Mouse (Mus musculus) hindbrain, embryonic 13.5 days (tissue): Measurements from ENCODE around the gene Olfr70. TPM values are rescaled to one million over a fixed set of nuclear protein-coding genes. Genes with fewer than 3 reads are reported as not detected.

Experiments used
- ATAC-seq: fragments of 200-750 bp; cut with Nextera tagmentation; 2 replicates; pipeline ENCODE4 v1.8.0; 2017; ENCODE audit warnings: moderate TSS enrichment; ENCODE audit not compliant: low FRiP score
- H3K27ac ChIP-seq: fragments of 300-500 bp; sonication (generic); 2 replicates; pipeline ENCODE4 v1.5.1; 2015; ENCODE audit warnings: inconsistent platforms, mild to moderate bottlenecking, moderate library complexity
- H3K27me3 ChIP-seq: fragments of 300-500 bp; sonication (generic); 2 replicates; pipeline ENCODE4 v1.6.1; 2015; ENCODE audit warnings: mild to moderate bottlenecking, inconsistent platforms
- H3K36me3 ChIP-seq: fragments of 300-500 bp; sonication (generic); 2 replicates; pipeline ENCODE4 v1.6.1; 2015; ENCODE audit warnings: mild to moderate bottlenecking, inconsistent platforms
- H3K4me1 ChIP-seq: fragments of 300-500 bp; sonication (generic); replicated peaks from 2 replicates; pipeline ENCODE4 v1.6.1; 2015; ENCODE audit warnings: inconsistent platforms
- H3K4me2 ChIP-seq: fragments of 300-500 bp; sonication (generic); 2 replicates; pipeline ENCODE4 v1.6.1; 2015; ENCODE audit warnings: inconsistent platforms, mild to moderate bottlenecking, moderate library complexity
- H3K4me3 ChIP-seq: fragments of 300-500 bp; sonication (generic); 2 replicates; pipeline ENCODE4 v1.5.1; 2015; ENCODE audit warnings: mild to moderate bottlenecking, inconsistent platforms
- H3K9ac ChIP-seq: fragments of 300-500 bp; sonication (generic); 2 replicates; pipeline ENCODE4 v1.6.1; 2015; ENCODE audit warnings: mild to moderate bottlenecking, inconsistent platforms
- H3K9me3 ChIP-seq: fragments of 300-500 bp; sonication (generic); 2 replicates; pipeline ENCODE4 v1.6.1; 2016; ENCODE audit warnings: inconsistent platforms
- WGBS: fragments of 180-500 bp; shearing (Covaris S2); methylation state at CpG from one replicate; pipeline ENCODE4 v1.1.7; 2015; 5-methylcytosine and 5-hydroxymethylcytosine counted together
- polyA plus RNA-seq: library from polyadenylated mRNA; unstranded; fragments of >200 nt; fragmentation: Nextera tagmentation; extraction: Ambion mirVana; gene quantifications from 2 replicates; pipeline ENCODE4 v1.2.1, GENCODE M21; 2015

The Olfr70 gene
- not detected in 2 replicates for polyA plus RNA-seq

DNA sequence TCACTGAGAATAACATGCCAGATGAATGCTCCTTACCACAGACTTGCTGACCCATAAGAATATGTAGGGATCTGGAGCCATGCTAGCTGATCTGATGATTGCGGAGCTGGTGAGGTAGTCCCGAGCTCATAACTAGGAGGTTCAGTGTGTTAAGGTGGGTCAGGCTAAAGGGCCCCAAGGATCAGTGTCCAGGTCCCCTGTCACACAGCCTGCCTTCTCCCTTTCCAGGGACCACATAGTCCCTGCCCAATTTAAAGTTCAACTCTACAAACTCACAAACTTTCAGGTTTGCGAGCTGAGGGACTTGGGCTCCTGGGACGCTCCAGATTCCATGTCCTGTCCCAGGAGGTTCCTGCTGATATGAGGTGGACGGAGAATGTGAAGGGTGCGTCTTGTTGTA is at the start of gene Olfr70:
Gene Olfr70, minus strand, starts transcription at position 101 of the 400 bp plus-strand sequence.
- no peak within 1 kb of the TSS for H3K4me2 ChIP-seq
- H3K9ac ChIP-seq: no peak within 1 kb of the TSS
- no peak for ATAC-seq
- 93% methylated on average over 6 of the region's 6 CpGs for WGBS
- H3K27ac ChIP-seq: no peak within 1 kb of the TSS
- H3K27me3 ChIP-seq: 0 out of 2 replicates have a peak, but pooled peaks cover under 1% of the 10 kb centered on the region
- no peaks in the 10 kb centered on the region for H3K36me3 ChIP-seq
- H3K4me3 ChIP-seq: no peak within 1 kb of the TSS
- no peaks in the 10 kb centered on the region for H3K9me3 ChIP-seq
- H3K4me1 ChIP-seq: no peaks in the 10 kb centered on the region; the same call in 1 of the 2 replicates

- Histone ChIP-seq H3K9me3 (no peaks in the 10 kb centered on the region), H3K4me3 (no peak overlapping the region), H3K9ac (no peak overlapping the region), H3K4me2 (no peak overlapping the region), H3K27ac (no peak overlapping the region), H3K27me3 (no peaks in the 10 kb centered on the region), H3K36me3 (no peaks in the 10 kb centered on the region), H3K4me1 (no peaks in the 10 kb centered on the region)
- no peak for ATAC-seq
- 18% methylated on average over 6 of the region's 6 CpGs for WGBS
Observed at GRCm38 (mm10) chr4:43745187-43745586, 44.6 kb upstream of the Olfr70 start.

GRCm38 (mm10) chr4:43743099-43743498 is 42.5 kb upstream of the Olfr70 start:
- no peaks in the 10 kb centered on the region for H3K36me3 ChIP-seq
- no peaks in the 10 kb centered on the region for H3K4me1 ChIP-seq
- H3K27me3 ChIP-seq: no peaks in the 10 kb centered on the region
- H3K9ac ChIP-seq: no peak overlapping the region
- WGBS: 73% methylated on average over 1 of the region's 1 CpGs
- ATAC-seq: no peak
- H3K27ac ChIP-seq: no peak overlapping the region
- H3K4me3 ChIP-seq: no peak overlapping the region
- H3K4me2 ChIP-seq: no peak overlapping the region
- H3K9me3 ChIP-seq: no peaks in the 10 kb centered on the region

DNA sequence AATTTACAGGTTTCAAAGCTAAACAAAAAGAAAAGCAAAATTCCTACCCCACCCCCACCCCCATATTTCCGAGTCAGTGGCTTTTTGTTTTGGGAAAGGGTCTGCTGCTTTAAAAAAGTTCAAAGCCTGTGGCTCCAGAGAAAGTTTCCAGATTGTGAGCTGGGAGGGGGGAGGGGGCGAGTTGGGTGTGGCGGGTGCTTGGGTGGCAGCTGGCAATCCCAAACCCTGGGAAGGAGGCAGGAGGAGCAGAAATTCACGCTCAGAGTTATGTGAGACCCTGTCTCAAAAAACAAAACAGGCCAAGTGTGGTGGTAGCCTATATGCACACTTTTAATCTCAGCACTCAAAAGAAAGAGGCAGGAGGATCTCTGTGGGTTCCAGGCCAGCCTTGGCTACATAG is 42.0 kb upstream of the Olfr70 start:
- Histone ChIP-seq H3K4me3 (no peak overlapping the region), H3K36me3 (no peaks in the 10 kb centered on the region), H3K4me2 (no peak overlapping the region), H3K4me1 (no peaks in the 10 kb centered on the region), H3K9ac (no peak overlapping the region), H3K27ac (no peak overlapping the region), H3K27me3 (no peaks in the 10 kb centered on the region), H3K9me3 (no peaks in the 10 kb centered on the region)
- ATAC-seq: no peak
- 37% methylated on average over 4 of the region's 4 CpGs for whole genome bisulfite sequencing

- ATAC-seq: no peak
- Histone ChIP-seq H3K9me3 (no peaks in the 10 kb centered on the region), H3K4me1 (no peaks in the 10 kb centered on the region), H3K27me3 (no peaks in the 10 kb centered on the region), H3K36me3 (no peaks in the 10 kb centered on the region), H3K27ac (no peak overlapping the region), H3K4me2 (no peak overlapping the region), H3K9ac (no peak overlapping the region), H3K4me3 (no peak overlapping the region)
- WGBS: 69% methylated on average over 5 of the region's 5 CpGs
Observed at GRCm38 (mm10) chr4:43741526-43741925, 40.9 kb upstream of the Olfr70 start.

GRCm38 (mm10) chr4:43738989-43739674 is 38.5 kb upstream of the Olfr70 start:
- H3K36me3 ChIP-seq: no peaks in the 10 kb centered on the region

GRCm38 (mm10) chr4:43737144-43737543 is 36.5 kb upstream of the Olfr70 start:
- H3K4me1 ChIP-seq: no peaks in the 10 kb centered on the region
- no peak for ATAC-seq
- no peaks in the 10 kb centered on the region for H3K9me3 ChIP-seq
- no peak overlapping the region for H3K27ac ChIP-seq
- 64% methylated on average over 6 of the region's 6 CpGs for WGBS
- no peaks in the 10 kb centered on the region for H3K27me3 ChIP-seq
- H3K4me2 ChIP-seq: no peak overlapping the region
- no peaks in the 10 kb centered on the region for H3K36me3 ChIP-seq
- no peak overlapping the region for H3K9ac ChIP-seq
- no peak overlapping the region for H3K4me3 ChIP-seq

More at GRCm38 (mm10) chr4:43738989-43739674, 38.5 kb upstream of the Olfr70 start:
- H3K4me3 ChIP-seq: no peak overlapping the region
- H3K4me2 ChIP-seq: no peak overlapping the region
- H3K9ac ChIP-seq: no peak overlapping the region
- 74% methylated on average over 8 of the region's 8 CpGs for WGBS
- no peaks in the 10 kb centered on the region for H3K4me1 ChIP-seq
- no peaks in the 10 kb centered on the region for H3K9me3 ChIP-seq
- no peak overlapping the region for H3K27ac ChIP-seq
- H3K27me3 ChIP-seq: no peaks in the 10 kb centered on the region
- no peak for ATAC-seq

DNA sequence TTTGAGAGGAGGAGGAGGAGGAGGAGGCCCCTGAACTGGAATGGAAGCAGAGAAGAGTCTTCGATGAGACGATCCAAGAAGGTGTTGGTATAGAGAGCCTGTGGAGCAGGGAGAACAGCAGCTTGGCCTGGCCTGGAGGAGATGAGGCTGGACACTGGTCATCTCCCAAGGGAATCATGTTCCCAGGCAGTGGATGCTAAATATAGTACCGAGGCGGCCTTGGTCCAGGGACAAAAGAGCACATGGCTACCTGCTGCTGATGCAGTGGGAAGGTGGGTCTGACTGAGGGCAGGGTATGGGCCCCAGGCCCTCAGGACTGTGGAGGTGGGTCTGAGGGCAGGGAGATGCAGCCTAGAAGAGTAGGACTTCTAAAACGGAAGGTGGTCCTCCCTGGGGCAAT is 32.6 kb upstream of the Olfr70 start:
- Histone ChIP-seq H3K4me3 (no peak overlapping the region), H3K27me3 (no peaks in the 10 kb centered on the region), H3K36me3 (no peaks in the 10 kb centered on the region), H3K4me2 (no peak overlapping the region), H3K27ac (no peak overlapping the region), H3K9ac (no peak overlapping the region), H3K9me3 (no peaks in the 10 kb centered on the region), H3K4me1 (no peaks in the 10 kb centered on the region)
- WGBS: 84% methylated on average over 5 of the region's 5 CpGs
- ATAC-seq: no peak

- Histone ChIP-seq H3K9me3 (no peaks in the 10 kb centered on the region), H3K4me1 (no peaks in the 10 kb centered on the region), H3K27me3 (no peaks in the 10 kb centered on the region), H3K4me2 (no peak overlapping the region), H3K9ac (no peak overlapping the region), H3K36me3 (no peaks in the 10 kb centered on the region), H3K27ac (no peak overlapping the region), H3K4me3 (no peak overlapping the region)
- 38% methylated on average over 1 of the region's 1 CpGs for WGBS
- no peak for ATAC-seq
Observed at GRCm38 (mm10) chr4:43732171-43732570, 31.6 kb upstream of the Olfr70 start.

- WGBS: 74% methylated on average over 21 of the region's 21 CpGs
- ATAC-seq: no peak
- Histone ChIP-seq H3K9me3 (no peaks in the 10 kb centered on the region), H3K4me1 (no peaks in the 10 kb centered on the region), H3K9ac (no peak overlapping the region), H3K4me2 (no peak overlapping the region), H3K27ac (no peak overlapping the region), H3K4me3 (no peak overlapping the region), H3K27me3 (no peaks in the 10 kb centered on the region), H3K36me3 (no peaks in the 10 kb centered on the region)
Observed at GRCm38 (mm10) chr4:43730750-43731297, 30.2 kb upstream of the Olfr70 start.

- no peak for ATAC-seq
- Histone ChIP-seq H3K4me2 (no peak within 1 kb of the TSS), H3K27me3 (no peaks in the 10 kb centered on the region), H3K27ac (no peak within 1 kb of the TSS), H3K36me3 (no peaks in the 10 kb centered on the region), H3K4me3 (no peak within 1 kb of the TSS), H3K4me1 (no peaks in the 10 kb centered on the region), H3K9me3 (no peaks in the 10 kb centered on the region), H3K9ac (no peak within 1 kb of the TSS)
- WGBS: 79% methylated on average over 14 of the region's 14 CpGs
Observed at GRCm38 (mm10) chr4:43729794-43730550, 29.4 kb upstream of the Olfr70 start, which contains the start of gene Spaar. Gene Spaar, plus strand, starts transcription at chr4:43730034.

- H3K27me3 ChIP-seq: no peaks in the 10 kb centered on the region
- H3K4me3 ChIP-seq: no peak overlapping the region
- WGBS: 74% methylated on average over 3 of the region's 3 CpGs
- no peak overlapping the region for H3K9ac ChIP-seq
- no peaks in the 10 kb centered on the region for H3K9me3 ChIP-seq
- H3K4me2 ChIP-seq: no peak overlapping the region
- no peaks in the 10 kb centered on the region for H3K36me3 ChIP-seq
- no peak overlapping the region for H3K27ac ChIP-seq
- no peak for ATAC-seq
- H3K4me1 ChIP-seq: no peaks in the 10 kb centered on the region
Observed at GRCm38 (mm10) chr4:43729126-43729525, 28.5 kb upstream of the Olfr70 start.
